Mouse (Mus musculus): ENCODE data around the gene Mapk11. TPM values are rescaled to one million over a fixed set of nuclear protein-coding genes. Genes with fewer than 3 reads are reported as not detected.

Gene Mapk11
- total RNA-seq, 1 experiment from 2014 or later: 0.50 TPM

DNA sequence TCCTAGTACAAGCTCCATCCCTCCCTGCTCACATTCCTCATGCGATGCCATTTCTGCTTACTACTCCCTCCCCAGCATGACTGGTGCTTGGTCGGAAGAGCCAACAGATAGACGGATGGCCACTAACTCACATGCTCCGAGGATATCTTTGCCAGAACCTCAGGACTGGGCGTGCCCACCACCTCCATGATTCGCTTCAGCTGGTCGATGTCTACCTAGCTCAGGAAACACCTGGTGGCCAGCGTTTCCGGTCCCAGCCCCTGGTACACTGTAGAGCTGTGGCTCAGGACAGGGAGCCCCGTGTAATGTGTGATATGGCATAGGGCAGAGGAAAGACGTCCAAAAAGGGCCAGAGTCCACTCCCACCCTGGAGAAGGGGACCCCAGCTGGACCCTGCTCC is 4.5 kb downstream of the Mapk11 start:
- no peak for ATAC-seq (replicated peaks; ENCODE audit: low read depth, poor library complexity, severe bottlenecking)

DNA sequence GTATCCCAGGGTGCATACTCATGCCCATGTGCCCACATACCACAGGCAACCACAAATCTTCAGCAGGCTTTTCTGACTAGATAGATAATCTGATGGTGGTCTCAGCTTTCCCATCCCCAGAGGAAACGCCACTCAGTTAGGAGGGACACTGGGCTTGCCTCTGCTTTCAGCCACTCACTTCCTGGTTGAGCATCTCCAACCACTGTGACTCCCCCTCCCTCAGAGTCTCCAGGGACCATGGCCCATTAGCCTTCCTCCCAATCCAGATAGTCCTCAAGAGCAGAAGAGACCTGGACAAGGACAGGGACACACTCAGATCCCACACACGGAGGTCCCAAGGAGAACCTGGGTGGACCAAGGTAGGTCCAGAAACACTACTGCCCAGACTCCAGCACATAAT is 6.3 kb downstream of the Mapk11 start:
- no peak for ATAC-seq (replicated peaks; ENCODE audit: low read depth, poor library complexity, severe bottlenecking)

DNA sequence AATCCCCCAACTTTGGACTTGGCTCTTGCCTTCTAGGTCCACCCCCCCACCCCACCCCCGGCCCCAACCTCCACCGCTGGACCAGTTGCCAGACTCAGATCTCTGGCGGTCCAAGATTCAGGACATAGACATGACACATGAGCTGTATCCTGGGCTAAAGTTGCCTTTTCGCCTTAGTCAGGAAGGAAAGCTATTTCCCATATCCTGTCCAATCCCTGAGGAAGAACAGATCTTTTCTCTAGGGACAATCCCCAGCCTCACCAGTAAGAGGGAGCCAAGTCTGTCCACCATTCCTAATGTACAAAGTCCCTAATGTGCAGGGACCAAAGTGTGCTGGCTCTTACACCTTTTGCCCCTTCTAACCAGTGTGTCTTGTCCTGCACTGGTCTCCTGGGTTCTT is 7.5 kb downstream of the Mapk11 start:
- no peak for ATAC-seq (replicated peaks; ENCODE audit: low read depth, poor library complexity, severe bottlenecking)

DNA sequence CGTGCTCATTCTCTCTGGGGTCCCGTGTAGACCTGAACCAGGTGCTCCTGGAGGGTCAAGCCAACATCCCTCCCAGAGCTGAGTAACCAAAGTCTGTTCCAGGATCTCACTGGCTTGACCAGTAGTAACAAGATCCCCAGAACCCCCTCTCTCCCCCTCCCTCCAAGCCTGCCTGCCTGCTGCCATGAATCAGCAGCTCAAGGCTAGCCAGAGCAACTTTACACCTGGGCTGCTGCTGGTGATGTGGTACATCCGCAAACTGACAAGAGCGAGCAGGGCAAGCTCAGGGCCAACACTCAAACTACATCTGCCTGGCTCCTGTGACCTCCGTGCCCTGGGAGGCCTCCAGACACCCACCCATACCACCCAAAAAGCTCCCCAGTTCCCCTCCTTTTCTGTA is 8.0 kb downstream of the Mapk11 start:
- ATAC-seq (replicated peaks; ENCODE audit: low read depth, poor library complexity, severe bottlenecking): no peak

DNA sequence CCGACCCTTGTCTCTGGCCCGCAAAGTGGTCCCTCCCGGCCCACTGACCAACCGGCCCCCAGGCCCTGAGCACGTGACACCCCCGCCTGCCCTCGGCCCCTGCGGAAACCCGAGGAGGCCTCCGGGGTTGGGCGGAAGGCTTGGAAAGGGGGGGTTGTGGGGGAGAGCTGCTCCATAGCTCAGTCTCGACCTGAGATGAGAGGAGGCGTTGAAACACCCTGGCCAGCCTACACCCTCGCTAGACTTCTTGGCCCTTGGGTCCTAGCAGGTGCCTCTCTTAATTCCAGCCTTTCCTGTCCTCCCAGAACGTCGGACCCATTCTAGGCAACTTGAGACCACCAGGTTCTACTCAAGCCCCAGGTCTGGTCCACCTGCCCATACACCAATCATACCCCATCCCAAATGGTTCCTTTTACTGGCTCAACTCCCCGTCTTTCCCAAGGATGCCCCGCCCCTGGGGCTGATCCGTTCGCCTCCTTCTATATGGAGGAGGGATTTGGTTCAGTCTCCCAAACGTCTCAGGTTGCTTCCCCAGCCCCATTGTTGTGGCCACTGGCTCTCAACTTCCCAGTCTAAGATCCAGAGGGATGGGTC is 8.7 kb downstream of the Mapk11 start, which contains the start of gene Mapk12:
Mapk12 (minus strand) TSS at position 45 of the 594 bp plus-strand sequence.
- 0 out of 2 replicates have a peak, but pooled peaks have one; percentile 10 for ATAC-seq (replicated peaks; ENCODE audit: low read depth, poor library complexity, severe bottlenecking)

DNA sequence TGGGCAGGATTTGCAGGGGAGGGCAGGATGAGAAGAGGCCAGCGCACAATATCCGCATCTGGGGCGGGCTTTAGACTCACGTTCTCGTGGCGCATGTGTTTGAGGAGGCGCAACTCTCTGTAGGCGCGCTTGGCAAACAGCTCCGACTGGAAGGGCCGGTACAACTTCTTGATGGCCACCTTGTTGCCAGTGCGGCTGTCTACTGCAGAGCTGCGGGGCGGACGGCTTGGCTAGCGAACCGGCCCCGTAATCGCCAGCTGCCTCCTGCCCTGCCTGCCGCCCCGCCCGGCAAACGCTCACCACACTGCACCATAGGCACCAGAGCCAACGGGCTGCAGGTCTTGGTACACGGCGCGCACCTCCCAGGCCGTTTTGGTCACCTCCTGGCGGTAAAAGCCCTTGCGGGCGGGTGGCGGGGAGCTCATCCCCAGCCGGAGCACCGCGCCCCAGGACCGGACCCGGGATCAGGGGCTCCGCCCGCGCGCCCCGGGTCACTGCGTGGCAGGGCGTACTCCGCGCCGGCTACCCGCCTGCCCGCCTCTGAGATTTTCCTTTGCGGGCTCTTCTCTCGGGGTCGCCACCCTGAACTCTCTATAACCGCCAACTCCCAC is 9.3 kb downstream of the Mapk11 start:
- ATAC-seq (replicated peaks; ENCODE audit: low read depth, poor library complexity, severe bottlenecking): no peak

DNA sequence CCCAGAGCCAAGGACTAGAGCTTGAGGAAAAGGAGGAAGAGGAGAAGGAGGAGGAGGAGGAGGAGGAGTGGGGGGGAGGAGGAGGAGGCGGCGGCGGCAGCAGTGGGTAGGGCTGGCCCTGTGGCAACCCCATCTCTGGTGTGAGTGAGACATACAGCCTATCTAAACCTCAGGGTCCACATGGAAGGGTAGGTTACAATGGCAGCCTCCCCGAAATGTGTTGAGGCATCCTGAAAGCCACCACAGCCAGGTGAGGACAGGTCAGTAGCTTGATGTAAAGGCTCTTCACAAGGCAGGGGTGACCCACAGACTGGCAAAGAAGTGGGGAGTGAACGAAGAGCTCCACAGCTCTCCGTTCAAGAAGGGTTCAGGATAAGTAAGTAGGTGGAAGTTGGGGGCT is 10.9 kb downstream of the Mapk11 start:
- no peak for ATAC-seq (replicated peaks; ENCODE audit: low read depth, poor library complexity, severe bottlenecking)

DNA sequence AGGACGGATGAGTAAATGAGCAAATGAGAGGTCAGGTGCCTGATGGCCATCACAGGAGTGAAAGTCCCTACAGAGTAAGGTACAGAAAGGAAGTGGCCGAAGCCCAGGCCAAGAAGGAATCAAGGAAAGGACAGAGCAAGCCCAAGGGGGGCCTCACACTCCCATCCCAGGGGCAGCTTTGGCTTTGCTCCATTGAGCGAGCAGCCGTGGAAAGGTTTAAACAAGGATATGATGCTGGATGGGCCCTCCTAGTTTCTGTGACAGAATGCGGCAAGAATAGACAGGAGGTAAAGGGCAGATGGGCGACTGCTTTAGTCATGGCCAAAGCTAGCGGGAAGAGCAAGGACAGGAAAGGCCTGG is 11.4 kb downstream of the Mapk11 start:
- ATAC-seq (replicated peaks; ENCODE audit: low read depth, poor library complexity, severe bottlenecking): no peak

DNA sequence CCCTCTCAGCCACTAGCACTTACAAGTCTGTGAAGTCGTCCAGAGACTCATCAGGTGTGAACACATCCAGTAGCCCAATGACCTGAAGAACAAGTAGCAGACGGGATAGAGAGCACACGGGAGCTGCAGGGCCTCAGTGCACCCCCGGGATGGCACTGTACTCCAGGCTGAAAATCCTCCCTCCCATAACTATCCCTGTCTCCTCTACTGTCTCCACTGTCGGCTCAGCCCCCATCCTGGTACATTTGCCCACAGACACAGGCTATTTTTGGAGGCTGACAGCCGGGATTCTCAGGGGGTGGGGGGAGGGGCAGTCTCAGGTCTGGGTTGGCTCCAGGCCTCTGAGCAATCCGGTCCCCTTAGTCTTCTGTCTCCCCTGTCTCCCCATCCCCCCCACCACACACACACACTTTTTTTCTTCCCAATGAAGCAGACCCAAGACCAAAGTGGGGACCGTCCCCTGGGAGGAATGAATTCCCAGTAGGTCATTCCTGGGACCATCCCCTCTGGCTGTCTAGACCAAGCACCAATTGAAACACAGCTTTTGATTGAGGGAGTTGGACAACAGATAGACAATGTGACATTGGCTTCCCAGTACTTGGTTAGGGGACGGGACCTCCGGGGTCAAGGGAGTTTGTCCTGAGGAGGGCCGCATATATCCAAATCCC is 11.9 kb downstream of the Mapk11 start:
- no peak for ATAC-seq (replicated peaks; ENCODE audit: low read depth, poor library complexity, severe bottlenecking)

DNA sequence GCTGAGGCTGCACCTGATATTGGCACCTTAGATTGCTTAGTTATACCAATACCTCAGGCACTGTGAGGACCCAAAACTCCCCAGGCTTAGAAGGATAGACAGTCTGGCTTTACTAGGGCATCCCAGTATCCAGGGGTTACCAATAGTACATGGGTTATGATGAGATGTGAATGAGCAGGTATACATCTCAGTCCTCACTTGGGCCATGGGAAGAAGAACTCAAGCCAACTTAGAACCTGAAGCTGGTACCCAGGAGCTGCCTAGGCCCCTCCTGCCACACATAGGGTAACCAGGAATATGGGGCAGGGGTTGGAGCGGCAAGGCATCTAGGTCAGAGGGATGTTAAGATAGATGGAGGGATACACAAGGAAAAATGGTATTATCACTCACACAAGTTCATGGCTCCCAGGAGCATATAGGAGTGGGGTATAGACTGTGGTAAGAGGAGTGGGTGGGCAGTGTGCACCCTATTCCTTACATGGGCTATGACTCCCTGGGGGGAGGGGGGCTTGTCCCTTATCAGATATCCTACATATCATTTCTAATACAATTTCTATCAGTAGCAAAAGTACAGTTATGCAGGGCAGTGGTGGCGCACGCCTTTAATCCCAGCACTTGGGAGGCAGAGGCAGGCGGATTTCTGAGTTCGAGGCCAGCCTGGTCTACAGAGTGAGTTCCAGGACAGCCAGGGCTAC is 12.8 kb downstream of the Mapk11 start:
- no peak for ATAC-seq (replicated peaks; ENCODE audit: low read depth, poor library complexity, severe bottlenecking)

DNA sequence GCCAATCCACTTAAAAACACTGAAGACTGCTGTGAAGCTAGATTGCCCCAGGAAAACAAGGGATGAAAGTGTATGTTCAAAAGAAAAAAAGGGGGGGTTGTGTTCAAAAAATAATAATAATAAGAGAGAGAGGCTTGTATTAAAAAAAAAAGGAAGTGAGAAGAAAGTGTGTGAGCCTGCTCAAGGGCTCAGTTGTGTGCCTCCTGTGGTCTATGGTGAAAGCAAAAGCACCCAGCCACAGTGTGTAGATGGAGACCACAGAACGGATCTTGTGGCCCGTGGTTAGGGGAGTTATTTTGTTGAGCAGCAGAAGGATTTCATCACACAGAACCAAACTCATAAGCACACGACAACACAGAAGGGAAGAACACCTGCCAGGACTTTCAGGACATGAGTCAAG is 18.1 kb downstream of the Mapk11 start:
- ATAC-seq (replicated peaks; ENCODE audit: low read depth, poor library complexity, severe bottlenecking): peak; percentile 82

DNA sequence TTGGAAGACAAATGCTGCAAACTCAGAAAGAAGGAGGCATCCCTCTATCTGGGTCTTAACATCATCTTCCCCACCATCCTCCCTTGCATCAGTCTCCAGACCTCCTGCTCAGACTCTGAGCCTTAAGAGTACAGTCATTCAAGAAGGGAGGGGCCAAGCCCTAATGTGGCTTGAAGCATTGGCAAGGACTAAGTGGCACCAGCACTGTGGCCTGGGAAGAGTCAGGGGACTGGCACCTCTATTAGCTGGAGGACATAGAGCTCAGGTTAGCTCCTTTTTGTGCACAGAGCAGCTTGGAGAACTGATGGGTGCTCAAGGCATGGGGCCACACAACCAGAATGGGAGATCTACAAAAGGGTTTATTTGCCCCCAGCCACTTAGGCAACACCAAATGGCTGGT is 19.2 kb downstream of the Mapk11 start:
- ATAC-seq (replicated peaks; ENCODE audit: low read depth, poor library complexity, severe bottlenecking): no peak

DNA sequence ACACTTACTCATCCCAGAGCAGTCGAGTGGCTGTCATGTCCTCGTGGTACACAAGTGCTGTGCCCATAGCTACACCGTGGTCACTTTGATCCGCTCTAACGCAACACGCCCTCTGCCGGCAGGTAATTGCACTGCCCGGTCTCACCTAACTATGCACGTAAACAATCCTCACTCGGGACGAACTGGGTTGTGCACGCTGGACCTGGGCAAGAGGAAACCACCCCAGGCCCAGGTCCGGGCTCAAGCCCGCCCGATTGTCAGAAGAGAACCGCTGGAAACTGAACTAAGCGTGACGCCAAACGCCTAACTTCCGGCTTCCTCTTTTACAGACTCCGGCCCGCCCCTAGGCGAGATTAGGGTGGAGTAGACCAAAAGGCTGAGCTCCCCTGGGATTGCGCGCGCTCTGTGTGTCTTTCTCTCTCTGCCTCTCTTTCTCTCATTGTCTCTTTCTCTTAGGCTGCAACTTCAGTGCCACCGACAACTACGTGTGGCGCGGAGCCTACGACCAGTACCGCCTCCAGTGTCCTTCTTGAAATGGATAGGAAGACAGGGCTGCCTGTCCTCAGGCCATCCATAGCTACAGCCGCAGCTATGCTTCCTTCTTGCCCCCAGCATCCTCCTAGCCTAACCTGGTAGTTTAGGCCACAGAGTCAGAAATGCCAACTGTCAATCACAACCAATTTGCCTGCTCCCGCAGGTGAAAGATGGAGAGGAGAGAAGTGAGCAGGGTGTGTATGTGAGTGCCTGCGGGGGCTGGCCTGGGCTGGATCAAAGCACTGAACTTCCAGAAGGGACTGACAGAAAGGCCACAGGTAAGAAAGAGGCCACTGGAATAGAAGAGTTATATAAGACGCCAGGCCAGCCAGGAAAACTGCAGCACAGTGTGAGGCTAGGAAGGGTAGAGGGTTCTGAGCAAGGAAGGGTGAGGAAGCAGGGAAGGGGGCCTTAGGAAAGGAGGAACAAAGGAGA is 20.8 kb downstream of the Mapk11 start, which contains the start of gene Hdac10:
Hdac10 (minus strand) TSS at position 319 of the 969 bp plus-strand sequence.
- peak; percentile 61 for ATAC-seq (replicated peaks; ENCODE audit: low read depth, poor library complexity, severe bottlenecking)

DNA sequence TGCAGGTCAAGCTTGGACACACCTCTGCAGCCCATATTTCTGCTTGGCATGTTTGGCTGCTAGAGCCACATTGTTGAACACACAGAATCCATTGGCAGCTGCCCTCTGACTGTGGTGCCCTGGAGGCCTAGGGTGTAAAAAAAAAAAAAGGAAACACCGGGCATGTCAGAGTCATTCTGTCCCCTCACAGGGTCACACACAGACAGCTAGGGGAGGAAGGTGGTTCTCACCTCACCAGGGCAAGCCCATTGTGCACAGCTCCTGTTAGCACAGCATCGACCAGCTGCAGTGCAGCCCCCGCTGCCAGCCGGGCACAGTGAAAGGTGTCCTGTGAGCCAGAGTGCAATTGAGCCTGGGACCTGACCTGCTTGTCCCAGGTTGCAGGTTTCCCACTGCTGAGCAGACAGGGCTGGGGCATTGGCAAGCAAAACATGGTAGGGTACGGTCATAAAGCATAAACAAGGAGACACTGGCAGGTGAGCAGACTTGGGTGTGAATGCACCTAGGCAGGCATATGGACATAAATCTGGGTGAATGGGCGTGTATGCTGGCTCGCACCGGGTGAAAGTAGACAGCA is 22.0 kb downstream of the Mapk11 start:
- ATAC-seq (replicated peaks; ENCODE audit: low read depth, poor library complexity, severe bottlenecking): no peak

DNA sequence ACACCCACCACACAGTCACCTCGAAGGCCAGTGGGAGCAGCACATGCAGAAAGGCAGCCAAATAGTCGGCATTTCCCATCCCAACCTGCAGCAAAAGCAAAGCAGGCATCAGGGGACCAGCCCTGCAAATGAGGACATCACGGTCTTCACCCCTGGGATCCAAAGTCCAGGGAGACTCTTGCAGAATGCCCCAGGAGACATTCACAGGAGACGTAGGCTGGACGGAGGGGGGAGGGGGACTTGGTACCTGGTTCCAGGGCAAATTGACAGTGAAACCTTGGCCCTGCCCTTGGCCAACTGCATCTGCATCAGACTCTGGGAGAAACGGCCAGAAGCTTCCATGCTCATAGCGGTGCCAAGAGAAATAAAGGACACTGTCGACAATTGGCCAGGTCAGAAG is 22.8 kb downstream of the Mapk11 start:
- ATAC-seq (replicated peaks; ENCODE audit: low read depth, poor library complexity, severe bottlenecking): no peak

DNA sequence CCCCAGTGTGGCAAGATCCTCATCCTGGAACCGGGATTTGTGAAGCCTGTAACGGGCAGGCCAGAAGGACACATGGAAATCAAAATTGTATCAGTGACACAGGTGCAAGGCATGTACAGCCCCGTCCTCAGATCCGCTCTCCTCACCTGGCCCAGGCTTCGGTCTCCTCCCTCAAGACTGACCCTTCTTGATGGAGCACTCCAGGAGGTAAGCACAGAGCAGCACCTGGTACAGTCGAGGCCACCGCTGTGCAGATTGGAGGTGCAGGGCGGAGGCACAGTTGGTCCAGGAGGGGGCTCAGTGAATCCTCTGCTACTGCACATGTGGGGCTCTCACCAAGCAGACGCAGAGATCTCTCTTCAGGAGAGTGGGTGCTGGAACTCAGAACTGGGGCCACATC is 24.1 kb downstream of the Mapk11 start:
- no peak for ATAC-seq (replicated peaks; ENCODE audit: low read depth, poor library complexity, severe bottlenecking)

DNA sequence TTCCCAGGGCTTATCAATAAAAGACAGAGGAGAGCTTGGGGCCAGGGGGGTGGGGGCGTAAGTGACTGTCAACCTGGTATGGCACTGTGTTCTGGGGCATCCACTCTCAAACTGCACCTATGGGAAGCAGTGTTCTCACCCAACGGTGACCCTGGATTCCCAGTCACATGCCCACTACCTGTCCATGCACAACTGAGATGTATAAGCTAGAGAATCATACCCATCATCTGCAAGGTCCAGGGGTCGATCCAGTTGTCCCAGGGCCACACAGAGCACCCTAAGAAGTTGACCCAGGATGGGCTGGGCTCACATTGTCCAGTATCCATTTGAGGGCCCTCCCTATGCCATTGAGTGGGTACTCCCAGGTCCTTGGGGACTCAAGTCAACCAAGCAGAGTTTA is 25.1 kb downstream of the Mapk11 start:
- ATAC-seq (replicated peaks; ENCODE audit: low read depth, poor library complexity, severe bottlenecking): no peak

DNA sequence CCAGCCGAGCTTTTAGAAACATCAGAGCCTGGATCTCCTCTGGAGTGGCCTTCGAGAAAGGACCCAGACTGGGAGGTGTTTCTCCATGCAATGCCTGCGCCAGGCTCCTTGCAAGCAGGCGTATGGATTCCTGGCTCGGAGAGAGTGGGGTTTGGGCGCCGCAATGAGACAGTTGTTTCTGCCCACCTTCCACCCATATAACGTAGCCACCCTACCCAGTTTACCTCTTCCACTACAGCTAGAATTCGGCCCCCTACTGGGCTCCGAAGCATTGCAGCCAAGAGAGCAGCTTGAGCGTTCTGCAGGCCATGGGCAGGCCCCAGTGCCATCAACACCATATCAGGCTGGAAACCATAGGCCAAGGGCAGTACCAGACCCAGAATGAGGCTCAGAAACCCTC is 25.8 kb downstream of the Mapk11 start:
- no peak for ATAC-seq (replicated peaks; ENCODE audit: low read depth, poor library complexity, severe bottlenecking)

DNA sequence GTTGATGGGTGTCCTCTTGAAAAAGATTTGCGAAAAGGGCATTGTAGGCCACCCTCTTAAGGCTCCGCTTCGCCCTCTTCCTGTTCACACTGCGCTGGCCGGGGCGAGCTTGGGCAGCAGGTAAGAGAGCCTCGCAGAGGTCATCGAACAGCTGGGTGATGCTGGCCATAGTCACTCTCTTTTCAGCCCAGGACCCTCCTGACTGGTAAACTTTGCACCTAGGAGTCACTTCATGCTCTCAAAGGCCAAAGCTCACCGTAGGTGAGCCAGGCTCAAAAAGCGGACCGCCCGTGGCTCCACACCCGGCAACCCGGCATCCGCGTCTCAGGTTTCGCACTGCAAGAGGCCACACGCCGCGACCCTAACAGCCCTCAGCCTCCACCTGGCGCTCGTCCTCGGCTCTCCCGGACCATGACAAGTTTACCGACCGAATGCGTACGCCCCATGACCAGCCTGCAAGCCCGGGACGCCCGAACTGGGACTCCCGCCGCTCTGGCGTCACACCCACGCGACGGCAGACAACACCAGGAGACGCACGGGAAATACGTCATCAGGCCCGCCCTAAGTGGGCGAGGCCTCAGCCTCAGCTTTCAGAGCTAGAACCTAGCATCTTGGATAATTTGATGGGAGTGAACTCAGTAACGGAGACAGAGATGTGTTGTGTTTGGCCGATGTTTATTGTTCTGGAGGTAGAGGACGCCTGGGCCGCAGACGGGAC is 26.6 kb downstream of the Mapk11 start, which contains the start of gene Tubgcp6:
Tubgcp6 (minus strand) TSS at position 464 of the 718 bp plus-strand sequence.
- ATAC-seq (replicated peaks; ENCODE audit: low read depth, poor library complexity, severe bottlenecking): peak; percentile 96

All from common myeloid progenitor, adult 5-6 weeks (primary cell).